Mouse (Mus musculus): ENCODE data around the gene Ccnd3.
"Not testable (repeated sequence)": the region's sequence is repeated elsewhere in the genome, so short reads cannot be mapped to it uniquely, and the experiment has no call there.

Ccnd3 gene

GRCm38 (mm10) chr17:47617605-47618307 lies 112.9 kb downstream of the Ccnd3 start:
- no peak for DNase-seq (ENCODE audit: low spot score in 2 of 2)

GRCm38 (mm10) chr17:47618556-47619311 lies 113.9 kb downstream of the Ccnd3 start:
- no peak for DNase-seq (ENCODE audit: low spot score in 2 of 2)

GRCm38 (mm10) chr17:47622912-47623554 lies 118.2 kb downstream of the Ccnd3 start:
- no peak for DNase-seq (ENCODE audit: low spot score in 2 of 2)

- DNase-seq (ENCODE audit: low spot score in 2 of 2) = not testable (repeated sequence)
Observed at GRCm38 (mm10) chr17:47624572-47624971, 119.7 kb downstream of the Ccnd3 start.

GRCm38 (mm10) chr17:47625088-47625487 lies 120.2 kb downstream of the Ccnd3 start:
- DNase-seq (ENCODE audit: low spot score in 2 of 2) = no peak

GRCm38 (mm10) chr17:47626031-47626430 lies 121.2 kb downstream of the Ccnd3 start:
- DNase-seq (ENCODE audit: low spot score in 2 of 2) = no peak

GRCm38 (mm10) chr17:47627791-47628190 lies 122.9 kb downstream of the Ccnd3 start:
- no peak for DNase-seq (ENCODE audit: low spot score in 2 of 2)

- peak; percentile 92 to 95 for DNase-seq (ENCODE audit: low spot score in 2 of 2)
Observed at GRCm38 (mm10) chr17:47628851-47629676, 124.2 kb downstream of the Ccnd3 start.

GRCm38 (mm10) chr17:47629717-47630677 lies 125.1 kb downstream of the Ccnd3 start:
- DNase-seq (ENCODE audit: low spot score in 2 of 2) = peak in 1 of 2 experiments; percentile 49

- no peak for DNase-seq (ENCODE audit: low spot score in 2 of 2)
Observed at GRCm38 (mm10) chr17:47630678-47631065, 125.8 kb downstream of the Ccnd3 start, which contains the start of gene Usp49. Gene Usp49, plus strand, starts transcription at chr17:47630690.

- no peak for DNase-seq (ENCODE audit: low spot score in 2 of 2)
Observed at GRCm38 (mm10) chr17:47632181-47632840, 127.5 kb downstream of the Ccnd3 start.

GRCm38 (mm10) chr17:47633999-47634770 lies 129.3 kb downstream of the Ccnd3 start:
- no peak for DNase-seq (ENCODE audit: low spot score in 2 of 2)

- DNase-seq (ENCODE audit: low spot score in 2 of 2) = no peak
Observed at GRCm38 (mm10) chr17:47642992-47643391, 138.1 kb downstream of the Ccnd3 start.

- DNase-seq (ENCODE audit: low spot score in 2 of 2) = peak; percentile 33 to 57
Observed at GRCm38 (mm10) chr17:47646683-47647082, 141.8 kb downstream of the Ccnd3 start.

GRCm38 (mm10) chr17:47648966-47649365 lies 144.1 kb downstream of the Ccnd3 start:
- DNase-seq (ENCODE audit: low spot score in 2 of 2) = no peak
